In the genomic region with DNA sequence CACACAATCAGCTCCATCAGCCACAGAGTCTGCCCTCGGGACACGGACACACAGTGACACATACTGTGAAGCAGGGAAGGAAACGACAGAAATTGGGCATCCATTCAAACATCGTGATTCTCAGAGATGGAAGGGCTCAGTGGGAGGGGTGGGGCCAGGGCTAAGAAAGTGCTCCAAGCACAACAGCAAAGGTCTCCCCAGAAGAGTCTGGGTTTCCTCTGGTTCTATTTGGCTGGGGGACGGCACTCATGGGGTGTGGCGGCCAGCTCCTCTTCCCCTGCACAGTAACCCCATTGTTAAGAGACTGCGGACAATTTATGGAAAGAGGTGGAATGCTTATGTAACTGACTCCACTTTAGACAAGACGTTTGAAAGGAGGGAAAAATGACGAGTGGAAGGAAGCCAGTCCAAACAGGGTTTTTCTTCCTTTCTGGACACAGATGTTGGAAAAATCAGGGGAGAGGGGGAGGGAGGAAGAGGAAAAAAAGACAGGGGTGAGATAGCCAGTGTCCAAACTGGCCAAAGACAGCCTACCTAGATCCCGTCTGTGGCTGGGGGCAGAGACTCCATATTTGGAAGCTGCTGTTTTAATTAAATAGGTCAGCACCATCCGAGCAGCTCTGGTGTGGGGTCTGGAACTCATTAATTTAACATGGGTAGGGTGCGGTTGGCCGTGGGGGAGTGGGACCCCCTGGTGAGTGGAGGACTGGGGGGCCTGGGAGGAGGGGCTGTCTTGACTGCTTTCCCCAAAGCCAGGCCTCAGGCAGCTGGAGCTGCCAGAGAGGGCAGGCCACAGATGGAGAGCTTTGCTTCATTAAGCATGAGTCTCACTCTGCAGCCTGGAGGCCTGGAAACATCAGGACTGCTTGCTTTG, we compare ENCODE assay signal across 8 mouse cellular contexts. TPM values are rescaled to one million over a fixed set of nuclear protein-coding genes. Genes with fewer than 3 reads are reported as not detected.
DNase-seq lines count a peak whose midpoint lies in the region; ATAC-seq and TF ChIP-seq lines count a peak whose summit lies in the region.

No protein-coding gene starts in this region.

- TF ChIP-seq EP300 in heart, postnatal 0 days (IDR thresholded peaks at IDR 0.05; ENCODE audit: low read depth) = 0 out of 2 replicates have a peak, but pooled peaks have one; percentile 44

- H3K9ac ChIP-seq in forebrain, embryonic 11.5 days (ENCODE audit: low read length) = 0 out of 2 replicates have a peak overlapping the region, but pooled peaks have one; percentile 16
- H3K9ac ChIP-seq in heart, postnatal 0 days (replicated peaks; ENCODE audit: low read depth, low read length) = no peak overlapping the region
- H3K9ac ChIP-seq in neural tube, embryonic 13.5 days = no peak overlapping the region

- peak; percentile 62 for DNase-seq in left cerebral cortex, postnatal 4 days
- no peak for DNase-seq in left cerebral cortex, adult 11 months (ENCODE audit: low spot score)
- peak; percentile 68 for DNase-seq in forebrain, embryonic 11.5 days (ENCODE audit: low spot score)
- DNase-seq in heart, postnatal 0 days (ENCODE audit: low spot score) = peak; percentile 80
- DNase-seq in limb, embryonic 10.5 days (ENCODE audit: low spot score) = peak; percentile 75
- no peak for DNase-seq in layer of hippocampus, adult 11-12 months (ENCODE audit: low spot score)
- no peak for DNase-seq in urinary bladder, postnatal 10 days (ENCODE audit: low spot score)

- H3K4me1 ChIP-seq in forebrain, embryonic 11.5 days (replicated peaks; ENCODE audit: control insufficient read depth, insufficient read depth, low read length) = peaks cover 11% of the 10 kb centered on the region; the same call in 1 of the 2 replicates
- 0 out of 2 replicates have a peak, but pooled peaks cover 3% of the 10 kb centered on the region for H3K4me1 ChIP-seq in heart, postnatal 0 days (ENCODE audit: control insufficient read depth, insufficient read depth)
- peaks cover 38% of the 10 kb centered on the region for H3K4me1 ChIP-seq in limb, embryonic 10.5 days
- H3K4me1 ChIP-seq in neural tube, embryonic 13.5 days (replicated peaks) = peaks cover 19% of the 10 kb centered on the region

- peak overlapping the region; percentile 70 for H3K27ac ChIP-seq in forebrain, embryonic 11.5 days (ENCODE audit: low read depth, low read length)
- peak overlapping the region; percentile 76 for H3K27ac ChIP-seq in heart, postnatal 0 days (ENCODE audit: low read depth)
- peak overlapping the region; percentile 92 for H3K27ac ChIP-seq in limb, embryonic 10.5 days
- H3K27ac ChIP-seq in neural tube, embryonic 13.5 days (replicated peaks) = peak overlapping the region; percentile 86

- 26% methylated on average over 13 of the region's 13 CpGs for WGBS in forebrain, embryonic 11.5 days
- 27% methylated on average over 13 of the region's 13 CpGs for WGBS in heart, postnatal 0 days
- WGBS in limb, embryonic 10.5 days = 23% methylated on average over 13 of the region's 13 CpGs
- WGBS in neural tube, embryonic 13.5 days = 20% methylated on average over 13 of the region's 13 CpGs

- no peak overlapping the region for H3K4me2 ChIP-seq in forebrain, embryonic 11.5 days (ENCODE audit: low read depth, low read length, severe bottlenecking)
- peak overlapping the region; percentile 22; the same call in 1 of the 2 replicates for H3K4me2 ChIP-seq in heart, postnatal 0 days (ENCODE audit: low read depth, low read length)
- no peak overlapping the region for H3K4me2 ChIP-seq in neural tube, embryonic 13.5 days

- H3K36me3 ChIP-seq in forebrain, embryonic 11.5 days (ENCODE audit: control insufficient read depth, insufficient read depth, low read length) = no peaks in the 10 kb centered on the region
- no peaks in the 10 kb centered on the region for H3K36me3 ChIP-seq in heart, postnatal 0 days (replicated peaks; ENCODE audit: control insufficient read depth, insufficient read depth, low read length)
- H3K36me3 ChIP-seq in limb, embryonic 10.5 days = no peaks in the 10 kb centered on the region
- H3K36me3 ChIP-seq in neural tube, embryonic 13.5 days = no peaks in the 10 kb centered on the region

- H3K4me3 ChIP-seq in forebrain, embryonic 11.5 days (ENCODE audit: low read depth, low read length) = no peak overlapping the region
- no peak overlapping the region for H3K4me3 ChIP-seq in heart, postnatal 0 days (ENCODE audit: low read depth, low read length)
- peak overlapping the region; percentile 17 for H3K4me3 ChIP-seq in limb, embryonic 10.5 days
- no peak overlapping the region for H3K4me3 ChIP-seq in neural tube, embryonic 13.5 days

- intact Hi-C loops in left cerebral cortex, postnatal 4 days (cut with DNase I) = no loop called here

- no peaks in the 10 kb centered on the region for H3K9me3 ChIP-seq in forebrain, embryonic 11.5 days (ENCODE audit: control insufficient read depth, low read length)
- no peaks in the 10 kb centered on the region for H3K9me3 ChIP-seq in heart, postnatal 0 days (replicated peaks; ENCODE audit: control insufficient read depth, low read length)
- H3K9me3 ChIP-seq in limb, embryonic 10.5 days (replicated peaks) = no peaks in the 10 kb centered on the region
- H3K9me3 ChIP-seq in neural tube, embryonic 13.5 days = no peaks in the 10 kb centered on the region; the same call in 1 of the 2 replicates

- peak; percentile 82 for ATAC-seq in forebrain, embryonic 11.5 days (replicated peaks; ENCODE audit: low FRiP score)
- ATAC-seq in heart, postnatal 0 days (ENCODE audit: insufficient read depth, low read depth) = peak; percentile 89
- ATAC-seq in neural tube, embryonic 13.5 days (ENCODE audit: low read depth) = peak; percentile 82

- no peak for TF ChIP-seq CTCF in heart, postnatal 0 days (IDR thresholded peaks at IDR 0.05; ENCODE audit: low read depth)

- H3K27me3 ChIP-seq in forebrain, embryonic 11.5 days (ENCODE audit: control insufficient read depth, insufficient read depth, low read length) = no peaks in the 10 kb centered on the region
- H3K27me3 ChIP-seq in heart, postnatal 0 days (ENCODE audit: control insufficient read depth, insufficient read depth, low read length) = no peaks in the 10 kb centered on the region
- no peaks in the 10 kb centered on the region for H3K27me3 ChIP-seq in limb, embryonic 10.5 days (ENCODE audit: low read depth, poor library complexity, severe bottlenecking)
- no peaks in the 10 kb centered on the region for H3K27me3 ChIP-seq in neural tube, embryonic 13.5 days

RNA-seq across cellular contexts. Expression of a gene that starts 32.7 kb away (rescaled TPM):
- 10 to 100 TPM; 36.7 to 39.6 TPM for total RNA-seq in left cerebral cortex, postnatal 4 days (2021)
- 17.2 and 17.3 TPM in 2 replicates for polyA plus RNA-seq in forebrain, embryonic 11.5 days (2014; fragmentation: Nextera tagmentation; extraction: Ambion mirVana)
- total RNA-seq in heart, postnatal 0 days (2014; rRNA removed; ENCODE audit: low replicate concordance) = 2.3 and 4.0 TPM in 2 replicates
- polyA plus RNA-seq in heart, postnatal 0 days (2015; fragmentation: Nextera tagmentation; extraction: Ambion mirVana) = 5.0 and 5.5 TPM in 2 replicates
- polyA plus RNA-seq in limb, embryonic 10.5 days (2016; fragmentation: Nextera tagmentation; extraction: Ambion mirVana) = 57.2 and 66.6 TPM in 2 replicates
- 27.8 and 30.3 TPM in 2 replicates for polyA plus RNA-seq in neural tube, embryonic 13.5 days (2015; fragmentation: Nextera tagmentation; extraction: Ambion mirVana)

RNA-seq across cellular contexts. Expression of a gene that starts 51.9 kb away (rescaled TPM):
- 1 to 10 TPM; 3.1 to 3.5 TPM for total RNA-seq in left cerebral cortex, postnatal 4 days (2021)
- polyA plus RNA-seq in forebrain, embryonic 11.5 days (2014; fragmentation: Nextera tagmentation; extraction: Ambion mirVana) = 6.2 and 8.0 TPM in 2 replicates
- 6.7 and 13.2 TPM in 2 replicates for total RNA-seq in heart, postnatal 0 days (2014; rRNA removed; ENCODE audit: low replicate concordance)
- 3.7 and 4.0 TPM in 2 replicates for polyA plus RNA-seq in heart, postnatal 0 days (2015; fragmentation: Nextera tagmentation; extraction: Ambion mirVana)
- 13.2 and 13.7 TPM in 2 replicates for polyA plus RNA-seq in limb, embryonic 10.5 days (2016; fragmentation: Nextera tagmentation; extraction: Ambion mirVana)
- 4.4 and 4.6 TPM in 2 replicates for polyA plus RNA-seq in neural tube, embryonic 13.5 days (2015; fragmentation: Nextera tagmentation; extraction: Ambion mirVana)

Comparison
In these comparisons a context has a peak if more than half of its experiments do, and no peak if none do; other contexts are left out.
1. DNase-seq: peak in left cerebral cortex, postnatal 4 days (single experiment), forebrain, embryonic 11.5 days (single experiment), heart, postnatal 0 days (single experiment) and limb, embryonic 10.5 days (single experiment); none in left cerebral cortex, adult 11 months (single experiment), layer of hippocampus, adult 11-12 months (single experiment) and urinary bladder, postnatal 10 days (single experiment).
2. Peak in every context shown above with its lines, with median percentiles within 50 percentile points of each other: ATAC-seq and H3K27ac ChIP-seq.